Mouse (Mus musculus) forebrain, embryonic 11.5 days (tissue): ENCODE measurements at regions not wholly inside any gene's neighbourhood (a gene's known extent, or its start where the extent isn't known, plus 50 kb on each side); places are given as distances from the start of the nearest gene placed in this dataset.
A peak's percentile ranks its signal among the peaks of the same experiment; 100 is the strongest.

Experiments used
- ATAC-seq: fragments of 200-750 bp; cut with Nextera tagmentation; replicated peaks from 2 replicates; pipeline ENCODE4 v1.8.0; 2017; ENCODE audit warnings: moderate TSS enrichment; ENCODE audit not compliant: low FRiP score
- DNase-seq: peaks from one replicate; pipeline ENCODE4 v3.0.0-alpha.2; 2017; ENCODE audit warnings: low spot score
- H3K27ac ChIP-seq: fragments of 300-500 bp; sonication (generic); 2 replicates; pipeline ENCODE4 v1.5.1; 2014; ENCODE audit warnings: low read depth, low read length
- H3K27me3 ChIP-seq: fragments of 300-500 bp; sonication (generic); 2 replicates; pipeline ENCODE4 v1.6.1; 2014; ENCODE audit warnings: mild to moderate bottlenecking, low read length, mixed read lengths; ENCODE audit not compliant: control insufficient read depth, insufficient read depth
- H3K36me3 ChIP-seq: fragments of 300-500 bp; sonication (generic); 2 replicates; pipeline ENCODE4 v1.6.1; 2014; ENCODE audit warnings: mild to moderate bottlenecking, low read length, moderate library complexity, mixed read lengths; ENCODE audit not compliant: control insufficient read depth, insufficient read depth
- H3K4me1 ChIP-seq: fragments of 300-500 bp; sonication (generic); replicated peaks from 2 replicates; pipeline ENCODE4 v1.6.1; 2014; ENCODE audit warnings: low read length, mixed read lengths; ENCODE audit not compliant: control insufficient read depth, insufficient read depth
- H3K4me2 ChIP-seq: fragments of 300-500 bp; sonication (generic); 2 replicates; pipeline ENCODE4 v1.6.1; 2014; ENCODE audit warnings: low read depth, mild to moderate bottlenecking, low read length, moderate library complexity, mixed read lengths; ENCODE audit not compliant: severe bottlenecking
- H3K4me3 ChIP-seq: fragments of 300-500 bp; sonication (generic); 2 replicates; pipeline ENCODE4 v1.5.1; 2014; ENCODE audit warnings: low read depth, low read length
- H3K9ac ChIP-seq: fragments of 300-500 bp; sonication (generic); 2 replicates; pipeline ENCODE4 v1.6.1; 2014; ENCODE audit warnings: low read length
- H3K9me3 ChIP-seq: fragments of 300-500 bp; sonication (generic); 2 replicates; pipeline ENCODE4 v1.6.1; 2016; ENCODE audit warnings: low read length, mixed read lengths; ENCODE audit not compliant: control insufficient read depth
- whole genome bisulfite sequencing: fragments of 180-500 bp; shearing (Covaris S2); extraction: QIAGEN DNeasy Blood & Tissue Kit; methylation state at CpG from one replicate; pipeline ENCODE4 v1.1.7; 2014; 5-methylcytosine and 5-hydroxymethylcytosine counted together

DNA sequence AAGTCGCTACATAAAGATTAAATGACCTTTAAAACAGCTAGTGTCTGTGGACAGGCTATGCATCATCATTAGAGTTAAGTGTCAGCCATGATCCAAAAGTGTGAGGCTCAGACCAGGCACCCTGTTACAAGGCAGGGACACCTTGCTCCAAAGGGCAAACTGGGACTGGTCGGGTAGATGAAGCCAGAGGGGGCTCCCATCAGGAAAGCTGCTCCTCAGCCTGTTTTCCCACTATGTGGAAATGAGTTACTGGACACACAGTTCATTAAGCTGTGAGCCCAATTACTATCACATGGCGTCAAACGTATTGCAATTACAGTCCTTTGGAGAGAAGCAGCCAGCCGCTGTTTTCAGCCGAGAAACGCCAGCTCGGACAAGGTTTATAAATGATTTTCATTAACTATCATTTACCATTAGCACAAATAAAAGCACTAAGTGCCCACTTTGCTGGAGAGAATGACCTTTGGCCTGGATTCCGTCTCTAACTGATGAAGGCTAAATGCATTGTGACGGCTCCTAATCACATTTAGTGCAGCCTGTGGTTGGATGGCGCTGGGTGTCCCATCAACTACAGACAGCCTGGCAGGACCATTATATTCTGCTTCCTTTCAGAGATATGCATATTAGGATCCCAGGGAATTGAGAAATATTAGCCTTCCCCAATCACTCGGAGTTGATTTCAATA, 203.5 kb upstream of the Azi2 start:
- WGBS, result 50% methylated on average over 12 of the region's 12 CpGs
- Histone ChIP-seq H3K9me3 (no peaks in the 10 kb centered on the region), H3K4me2 (no peak overlapping the region), H3K27ac (no peak overlapping the region), H3K9ac (no peak overlapping the region), H3K27me3 (no peaks in the 10 kb centered on the region), H3K4me1 (no peaks in the 10 kb centered on the region; the same call in 1 of the 2 replicates), H3K36me3 (no peaks in the 10 kb centered on the region), H3K4me3 (no peak overlapping the region)
- DNase-seq (no peak), ATAC-seq (peak; percentile 15; the same call in 1 of the 2 replicates)

DNA sequence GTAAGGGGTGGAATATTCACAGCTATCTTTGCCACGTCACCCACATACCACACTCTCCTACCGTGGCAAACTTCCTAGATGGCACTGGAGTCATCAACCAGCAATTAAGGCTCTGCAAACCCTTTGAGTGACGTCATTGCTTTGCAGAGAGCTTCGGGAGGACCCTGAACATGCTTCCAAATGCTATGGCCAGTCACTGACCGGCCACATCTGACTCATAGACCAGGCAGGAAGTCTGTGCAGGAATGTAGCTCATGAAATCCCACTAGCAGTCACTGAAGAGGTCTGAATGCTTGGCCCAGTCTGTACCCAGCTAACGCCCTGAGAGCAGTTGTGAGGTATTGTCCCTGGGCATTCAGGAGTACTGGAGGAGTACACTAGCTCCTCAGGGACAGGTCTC, 203.9 kb upstream of the Rbms3 start:
- Histone ChIP-seq H3K27ac (no peak overlapping the region), H3K27me3 (no peaks in the 10 kb centered on the region), H3K4me3 (no peak overlapping the region), H3K4me1 (no peaks in the 10 kb centered on the region; the same call in 1 of the 2 replicates), H3K4me2 (no peak overlapping the region), H3K9ac (no peak overlapping the region), H3K9me3 (no peaks in the 10 kb centered on the region), H3K36me3 (no peaks in the 10 kb centered on the region)
- no peak for DNase-seq
- 80% methylated on average over 6 of the region's 6 CpGs for WGBS
- ATAC-seq, result no peak

DNA sequence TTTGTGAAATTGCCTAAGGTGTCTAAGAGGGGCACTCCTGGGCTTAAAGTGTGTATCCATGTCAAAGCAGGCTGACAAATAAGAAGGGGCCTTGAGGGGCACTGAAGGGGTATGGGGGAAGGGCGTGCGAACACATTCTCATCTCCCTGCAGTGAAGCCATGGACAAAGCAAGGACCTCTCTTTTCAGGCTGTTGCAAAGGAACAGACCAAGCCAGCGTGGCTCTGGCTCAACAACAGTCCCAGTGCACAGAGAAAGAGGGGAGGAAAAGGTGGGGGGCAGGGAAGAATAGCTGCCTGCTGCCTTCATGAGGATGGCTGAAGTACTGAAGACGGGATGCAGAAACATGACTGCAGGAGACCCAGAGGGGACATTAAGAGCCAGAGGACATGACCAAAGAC, 184.9 kb upstream of the Rbms3 start:
- H3K36me3 ChIP-seq, result no peaks in the 10 kb centered on the region
- H3K9ac ChIP-seq, result no peak overlapping the region
- H3K27me3 ChIP-seq, result no peaks in the 10 kb centered on the region
- WGBS, result 25% methylated on average over 4 of the region's 4 CpGs
- peaks cover 8% of the 10 kb centered on the region; the same call in 1 of the 2 replicates for H3K4me1 ChIP-seq
- ATAC-seq (peak; percentile 89), DNase-seq (peak; percentile 57)
- no peak overlapping the region for H3K4me2 ChIP-seq
- H3K27ac ChIP-seq, result no peak overlapping the region
- H3K9me3 ChIP-seq, result no peaks in the 10 kb centered on the region
- no peak overlapping the region for H3K4me3 ChIP-seq

DNA sequence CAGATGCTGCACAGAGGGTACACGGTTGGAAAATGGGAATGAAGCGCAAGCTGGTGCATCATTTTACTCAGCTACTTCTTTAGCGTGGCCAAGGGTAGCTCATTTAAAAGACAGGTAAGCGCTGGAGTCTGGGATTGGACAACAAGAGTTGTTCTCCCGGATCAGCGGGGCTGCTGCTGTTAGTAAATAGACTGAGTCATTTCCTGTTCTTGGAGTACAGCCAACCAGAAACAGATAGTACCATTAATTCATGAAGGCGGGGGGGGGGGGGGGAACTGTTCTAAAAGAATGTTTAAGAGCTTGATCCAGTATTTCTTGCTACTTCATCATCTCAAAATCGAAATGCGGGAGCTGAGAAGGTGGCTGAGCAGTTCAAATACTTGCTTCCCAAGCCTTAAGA, 183.5 kb upstream of the Rbms3 start:
- Histone ChIP-seq H3K27ac (no peak overlapping the region), H3K9me3 (no peaks in the 10 kb centered on the region), H3K36me3 (no peaks in the 10 kb centered on the region), H3K4me1 (peaks cover 8% of the 10 kb centered on the region; the same call in 1 of the 2 replicates), H3K4me3 (no peak overlapping the region), H3K9ac (no peak overlapping the region), H3K27me3 (no peaks in the 10 kb centered on the region), H3K4me2 (no peak overlapping the region)
- ATAC-seq (no peak), DNase-seq (no peak)
- WGBS, result 89% methylated on average over 9 of the region's 9 CpGs

DNA sequence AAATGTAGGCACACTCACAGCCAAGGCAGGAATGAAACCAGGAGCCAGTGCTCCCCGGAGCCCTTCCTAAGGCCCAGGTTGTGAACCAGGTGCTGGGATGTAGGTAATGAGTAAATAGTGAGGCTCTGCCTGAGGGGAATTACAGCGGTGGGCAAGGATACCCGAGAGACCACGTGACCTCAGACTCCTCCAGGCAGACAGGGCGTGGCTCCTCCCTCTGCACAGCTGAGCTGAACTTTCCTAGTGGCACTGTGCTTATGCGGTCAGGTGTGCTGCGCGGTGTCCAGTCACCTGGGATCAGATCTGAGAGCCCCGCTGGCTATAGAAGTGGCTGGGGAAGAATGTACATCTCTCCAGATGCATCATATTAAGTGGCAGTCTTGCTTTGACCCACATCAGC, 176.1 kb upstream of the Rbms3 start:
- DNase-seq (no peak), ATAC-seq (no peak)
- no peaks in the 10 kb centered on the region for H3K36me3 ChIP-seq
- no peaks in the 10 kb centered on the region for H3K9me3 ChIP-seq
- H3K4me1 ChIP-seq, result no peaks in the 10 kb centered on the region
- 83% methylated on average over 9 of the region's 9 CpGs for WGBS
- H3K4me2 ChIP-seq, result no peak overlapping the region
- no peak overlapping the region for H3K27ac ChIP-seq
- no peaks in the 10 kb centered on the region for H3K27me3 ChIP-seq
- H3K9ac ChIP-seq, result no peak overlapping the region
- H3K4me3 ChIP-seq, result no peak overlapping the region

DNA sequence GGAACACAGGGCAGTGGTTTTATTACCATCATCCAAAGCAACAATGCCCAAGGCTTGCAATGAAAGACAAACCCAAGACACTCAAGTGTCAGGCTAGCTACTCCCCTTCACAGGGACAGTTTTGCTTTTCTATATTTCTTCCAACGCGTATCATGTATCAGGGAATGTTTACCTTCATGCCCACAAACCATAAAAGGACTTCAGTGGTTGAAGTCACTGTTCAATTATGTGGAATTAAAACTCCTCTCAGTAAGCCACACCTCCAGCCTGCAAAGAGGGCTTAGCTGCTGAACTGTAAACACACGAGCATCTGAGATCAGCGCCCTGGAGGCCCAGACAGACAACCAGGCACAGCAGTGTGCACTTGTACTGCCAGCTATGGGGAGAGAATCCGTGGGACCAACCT, 154.5 kb upstream of the Rbms3 start:
- H3K4me3 ChIP-seq, result no peak overlapping the region
- DNase-seq (no peak), ATAC-seq (no peak)
- no peak overlapping the region for H3K4me2 ChIP-seq
- no peak overlapping the region for H3K9ac ChIP-seq
- H3K9me3 ChIP-seq, result no peaks in the 10 kb centered on the region
- WGBS, result 77% methylated on average over 5 of the region's 5 CpGs
- H3K36me3 ChIP-seq, result no peaks in the 10 kb centered on the region
- no peaks in the 10 kb centered on the region for H3K27me3 ChIP-seq
- H3K4me1 ChIP-seq, result no peaks in the 10 kb centered on the region
- H3K27ac ChIP-seq, result no peak overlapping the region

DNA sequence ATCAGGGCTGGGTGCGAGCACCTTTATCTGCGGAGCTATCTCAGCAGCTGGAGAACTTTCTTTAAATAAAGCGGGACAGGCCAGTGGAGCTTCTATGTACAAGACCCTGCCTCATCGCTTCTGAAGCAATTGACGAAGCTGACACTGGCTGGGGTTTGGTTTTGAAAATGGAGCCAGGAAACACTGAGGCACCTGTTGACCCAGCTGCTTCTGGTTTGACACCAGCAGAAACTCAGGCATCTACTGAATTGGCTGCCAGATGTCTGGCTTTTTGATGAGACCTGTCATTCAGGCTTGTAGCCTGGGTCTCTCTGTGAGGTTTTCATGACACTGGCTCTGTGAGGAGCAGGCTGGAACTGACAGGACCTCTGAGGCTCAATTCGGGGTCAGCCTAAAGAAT, 124.9 kb upstream of the Rbms3 start:
- no peaks in the 10 kb centered on the region for H3K27me3 ChIP-seq

DNA sequence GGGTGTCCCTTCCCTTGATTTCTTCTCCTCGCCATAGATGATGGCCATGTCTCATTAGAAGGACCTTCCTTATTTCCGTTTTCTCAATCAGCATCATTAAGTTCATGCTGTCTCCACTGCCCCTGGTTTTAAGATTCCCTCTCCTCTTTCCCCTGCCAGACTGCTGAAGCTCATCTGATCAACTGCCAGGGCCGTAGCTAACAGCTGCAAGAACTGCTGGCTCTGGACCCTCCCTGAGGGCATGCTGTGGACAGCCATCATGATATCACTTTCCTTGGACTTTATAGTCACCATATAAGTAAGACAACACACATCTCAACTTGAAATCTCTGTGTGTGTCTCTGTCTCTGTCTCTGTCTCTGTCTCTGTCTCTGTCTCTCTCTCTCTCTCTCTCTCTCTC, 123.8 kb upstream of the Rbms3 start:
- H3K27me3 ChIP-seq, result no peaks in the 10 kb centered on the region
- H3K27ac ChIP-seq, result no peak overlapping the region
- H3K9ac ChIP-seq, result no peak overlapping the region
- H3K36me3 ChIP-seq, result no peaks in the 10 kb centered on the region
- H3K4me2 ChIP-seq, result no peak overlapping the region
- ATAC-seq, result no peak
- no peak for DNase-seq
- WGBS, result 83% methylated on average over 3 of the region's 3 CpGs
- H3K9me3 ChIP-seq, result no peaks in the 10 kb centered on the region
- H3K4me1 ChIP-seq, result no peaks in the 10 kb centered on the region
- H3K4me3 ChIP-seq, result no peak overlapping the region

More for the DNA sequence above, 124.9 kb upstream of the Rbms3 start:
- Histone ChIP-seq H3K4me1 (no peaks in the 10 kb centered on the region), H3K9me3 (no peaks in the 10 kb centered on the region), H3K36me3 (no peaks in the 10 kb centered on the region), H3K4me2 (no peak overlapping the region), H3K4me3 (no peak overlapping the region), H3K27ac (no peak overlapping the region), H3K9ac (no peak overlapping the region)
- WGBS, result 94% methylated on average over 6 of the region's 6 CpGs
- ATAC-seq, result no peak
- no peak for DNase-seq

DNA sequence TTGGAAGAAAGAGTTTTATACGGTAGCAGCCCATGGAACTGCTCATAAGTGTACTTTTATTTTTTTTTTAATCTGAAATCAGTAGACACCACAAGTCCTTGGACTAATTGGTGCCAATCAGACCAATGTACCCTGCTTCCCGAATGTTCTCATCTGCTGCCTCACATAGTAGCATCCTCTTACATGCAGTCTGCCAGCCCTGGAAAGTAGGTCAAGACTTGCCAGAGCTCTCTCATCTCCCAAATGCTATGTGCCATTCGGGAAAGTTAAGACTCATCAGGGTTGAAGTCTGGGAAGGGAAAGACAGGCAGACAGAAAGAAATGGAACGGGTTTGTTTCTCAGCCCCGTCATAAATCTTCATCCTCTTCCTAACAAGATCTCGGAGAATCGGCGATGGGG, 115.2 kb upstream of the Rbms3 start:
- Histone ChIP-seq H3K4me2 (no peak overlapping the region), H3K36me3 (no peaks in the 10 kb centered on the region), H3K4me3 (no peak overlapping the region), H3K27me3 (no peaks in the 10 kb centered on the region), H3K4me1 (no peaks in the 10 kb centered on the region), H3K9me3 (no peaks in the 10 kb centered on the region), H3K9ac (no peak overlapping the region), H3K27ac (no peak overlapping the region)
- 91% methylated on average over 8 of the region's 8 CpGs for WGBS
- no peak for DNase-seq
- no peak for ATAC-seq
